Mouse (Mus musculus) testis, postnatal 10 days (tissue): ENCODE data around the gene 1700056E22Rik.

Source experiments
- DNase-seq: peaks from one replicate; pipeline ENCODE4 v3.0.0; 2021; ENCODE audit warnings: low spot score

The 1700056E22Rik gene

GRCm38 (mm10) chr1:184019042-184019721 lies 14.9 kb downstream of the 1700056E22Rik start:
- DNase-seq = no peak

DNA sequence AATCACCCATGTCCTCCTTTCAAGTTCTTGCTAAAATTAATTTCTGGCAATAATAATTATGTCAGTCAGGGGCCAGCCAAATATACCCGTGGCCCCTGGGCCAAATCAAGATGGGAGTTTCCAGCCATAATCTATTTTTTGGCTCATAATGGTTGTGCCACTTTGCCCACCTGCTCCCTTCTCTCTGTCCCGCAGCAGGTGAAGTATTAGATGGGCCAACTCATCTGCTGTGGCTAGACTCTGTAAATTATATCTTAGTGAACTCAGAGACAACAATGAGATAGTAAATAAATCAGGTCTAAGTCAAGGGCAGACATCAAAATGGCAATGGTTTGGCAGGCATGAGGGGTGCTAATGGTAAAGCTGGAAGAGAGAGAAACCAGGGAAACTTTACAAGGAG lies 16.5 kb downstream of the 1700056E22Rik start:
- no peak for DNase-seq

DNA sequence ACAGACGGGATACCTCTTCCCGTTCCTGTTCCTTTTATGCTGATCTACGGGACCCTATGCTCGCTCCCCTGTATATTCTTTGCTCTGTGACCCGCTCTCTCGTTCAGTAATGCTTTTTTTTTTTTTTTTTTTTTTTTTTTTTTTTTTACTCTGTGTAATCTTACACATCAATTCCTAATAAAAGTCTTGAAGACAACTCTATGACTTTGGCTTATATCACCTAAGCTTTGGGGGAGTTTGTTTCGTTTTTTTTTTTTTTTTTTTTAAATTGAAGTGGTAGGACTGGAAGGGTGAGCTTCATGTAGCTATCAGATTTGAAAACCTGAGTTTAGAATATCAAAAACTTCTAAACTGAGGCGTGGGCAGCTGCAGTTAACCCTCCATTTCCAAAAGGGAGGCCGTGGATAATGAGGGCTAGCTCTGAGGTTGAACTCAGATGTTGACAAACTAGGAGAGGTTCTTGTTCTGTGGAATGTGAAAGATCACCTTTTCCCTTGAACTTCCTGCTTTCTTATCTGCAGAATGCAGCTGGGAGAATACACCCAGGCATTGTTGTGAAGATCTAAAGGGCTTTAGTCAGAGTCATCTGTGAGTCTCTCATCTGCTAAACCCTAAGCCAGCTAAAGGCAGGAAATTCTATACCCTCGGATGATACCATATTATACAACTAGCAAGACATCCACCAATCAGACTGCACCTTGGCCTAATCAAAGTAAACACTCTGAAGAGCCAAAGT lies 17.9 kb downstream of the 1700056E22Rik start:
- no peak for DNase-seq

DNA sequence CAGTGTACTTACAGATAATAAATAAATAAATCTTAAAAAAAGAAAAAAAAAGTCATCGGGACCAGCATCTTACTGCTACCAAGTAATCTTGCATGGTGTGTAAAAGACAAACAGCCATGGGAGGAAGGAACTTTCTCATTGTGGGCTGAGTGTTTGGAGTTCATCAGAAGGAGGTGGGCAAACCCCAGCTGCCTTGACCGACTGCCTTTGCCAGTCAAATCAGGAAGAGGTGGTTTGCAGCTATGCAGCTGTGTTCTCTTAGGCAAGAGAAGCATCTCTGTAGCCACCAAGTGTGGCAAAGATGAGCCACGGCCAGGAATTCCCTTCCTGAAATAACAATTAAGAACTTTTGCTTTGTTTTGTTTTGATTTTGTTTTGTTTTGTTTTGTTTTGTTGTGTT lies 20.0 kb downstream of the 1700056E22Rik start:
- DNase-seq = no peak

- no peak for DNase-seq
Measured at GRCm38 (mm10) chr1:184013106-184013505, 21.0 kb downstream of the 1700056E22Rik start, which contains the start of gene Dusp10. Gene Dusp10 (plus strand): TSS chr1:184013302.

DNA sequence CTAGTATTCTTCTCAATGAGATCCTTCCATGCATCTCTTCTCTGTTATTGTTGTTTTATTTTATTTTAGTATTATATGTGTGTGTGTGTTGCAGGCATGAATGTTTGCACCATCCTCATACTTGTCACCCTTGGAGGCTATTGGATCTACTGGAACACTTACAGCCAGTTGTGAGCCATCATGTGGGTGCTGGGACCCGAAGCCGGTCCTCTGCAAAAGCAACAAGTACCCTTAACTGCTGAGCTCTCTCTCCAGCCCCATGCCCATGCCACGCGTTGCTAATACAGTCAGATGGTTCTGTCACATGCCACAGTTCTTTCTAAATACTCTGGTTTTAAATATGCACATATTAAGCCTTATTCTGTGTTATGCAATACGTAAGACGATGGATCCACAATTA lies 22.8 kb downstream of the 1700056E22Rik start:
- DNase-seq = no peak

DNA sequence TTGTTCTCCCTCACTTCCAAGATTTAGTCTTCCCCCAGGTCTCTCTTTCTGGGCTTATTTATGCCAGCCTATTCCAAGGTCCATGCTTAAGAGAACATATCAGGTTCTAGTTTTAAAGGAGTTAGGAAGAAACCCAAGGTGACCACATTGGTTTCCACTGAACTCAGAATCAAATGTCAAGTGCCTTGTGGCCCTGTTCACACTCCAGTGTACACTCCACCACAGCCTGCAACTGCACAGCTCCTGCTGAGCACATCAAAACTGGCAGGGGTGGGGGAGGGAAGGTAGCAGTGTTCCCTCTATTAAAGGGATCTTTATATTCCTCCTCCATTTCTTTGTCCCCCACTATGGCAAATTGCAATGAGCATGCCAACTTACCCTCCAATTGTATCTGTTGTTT lies 28.0 kb downstream of the 1700056E22Rik start:
- no peak for DNase-seq

GRCm38 (mm10) chr1:184005315-184006058 lies 28.6 kb downstream of the 1700056E22Rik start:
- DNase-seq = no peak

- DNase-seq = no peak
Measured at GRCm38 (mm10) chr1:184004311-184004710, 29.8 kb downstream of the 1700056E22Rik start.

- DNase-seq = no peak
Measured at GRCm38 (mm10) chr1:184002470-184002869, 31.6 kb downstream of the 1700056E22Rik start.

DNA sequence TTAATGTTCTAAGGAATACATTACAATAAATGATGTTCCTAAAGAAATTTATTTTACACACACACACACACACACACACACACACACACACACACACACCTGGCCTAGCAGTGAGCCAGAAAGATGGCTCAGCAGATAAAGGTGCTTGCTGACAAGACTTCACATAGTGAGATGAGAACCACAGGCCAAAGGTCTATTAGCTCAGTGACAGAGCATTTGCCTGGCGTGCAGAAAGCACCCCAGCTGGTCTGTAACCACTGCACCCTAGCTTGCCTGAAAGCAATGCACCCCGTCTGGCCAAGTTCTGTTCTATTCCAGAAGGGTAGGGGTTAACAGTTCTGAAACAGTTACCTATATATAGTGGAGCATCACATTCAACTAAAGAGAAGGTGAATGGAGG lies 36.9 kb downstream of the 1700056E22Rik start:
- DNase-seq = no peak

DNA sequence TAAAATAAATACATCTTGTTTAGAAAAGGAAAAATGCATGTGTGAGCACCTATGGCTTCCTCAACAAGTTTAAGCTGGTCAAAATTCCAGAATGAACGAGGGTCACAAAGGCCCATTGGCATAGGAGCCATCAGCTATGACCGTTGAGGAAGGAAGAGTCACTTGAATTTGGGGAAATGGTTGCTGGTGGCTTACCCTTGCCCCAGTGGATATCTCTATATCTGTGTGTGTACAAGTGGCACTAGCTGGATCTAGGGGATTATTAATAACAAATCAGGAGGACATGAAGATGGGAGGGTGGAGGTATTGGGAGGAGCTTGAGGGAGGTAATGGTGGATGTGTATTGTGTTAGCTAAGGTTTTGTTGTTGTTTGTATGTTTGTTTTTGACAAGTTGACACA lies 42.2 kb downstream of the 1700056E22Rik start:
- no peak for DNase-seq

DNA sequence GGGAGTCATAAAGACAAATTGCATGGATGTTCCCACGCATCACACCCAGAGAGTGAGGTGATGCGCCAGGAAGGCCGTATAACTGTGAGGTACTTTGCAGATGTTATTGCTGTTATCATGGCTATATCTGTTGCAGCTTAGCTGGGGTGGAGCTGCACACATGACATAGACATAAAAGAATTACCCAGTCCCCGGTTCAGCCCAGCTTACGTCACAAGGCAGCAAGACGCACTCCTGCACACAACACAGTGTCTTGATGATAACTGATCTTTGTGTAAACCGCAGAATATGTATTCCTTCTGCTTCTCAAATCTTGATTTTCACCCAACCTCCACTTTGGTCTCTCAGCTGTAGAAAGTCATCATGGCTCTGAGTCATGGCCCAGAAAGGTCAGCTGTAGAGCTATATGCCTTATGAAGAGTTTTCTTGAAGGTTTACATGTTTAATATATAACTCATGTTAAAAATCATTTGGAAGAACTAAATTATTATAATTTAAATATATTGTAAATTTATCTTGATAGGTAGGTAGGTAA lies 46.3 kb downstream of the 1700056E22Rik start:
- no peak for DNase-seq
